Mouse (Mus musculus): Measurements from ENCODE around the gene Ptpdc1.

DNA sequence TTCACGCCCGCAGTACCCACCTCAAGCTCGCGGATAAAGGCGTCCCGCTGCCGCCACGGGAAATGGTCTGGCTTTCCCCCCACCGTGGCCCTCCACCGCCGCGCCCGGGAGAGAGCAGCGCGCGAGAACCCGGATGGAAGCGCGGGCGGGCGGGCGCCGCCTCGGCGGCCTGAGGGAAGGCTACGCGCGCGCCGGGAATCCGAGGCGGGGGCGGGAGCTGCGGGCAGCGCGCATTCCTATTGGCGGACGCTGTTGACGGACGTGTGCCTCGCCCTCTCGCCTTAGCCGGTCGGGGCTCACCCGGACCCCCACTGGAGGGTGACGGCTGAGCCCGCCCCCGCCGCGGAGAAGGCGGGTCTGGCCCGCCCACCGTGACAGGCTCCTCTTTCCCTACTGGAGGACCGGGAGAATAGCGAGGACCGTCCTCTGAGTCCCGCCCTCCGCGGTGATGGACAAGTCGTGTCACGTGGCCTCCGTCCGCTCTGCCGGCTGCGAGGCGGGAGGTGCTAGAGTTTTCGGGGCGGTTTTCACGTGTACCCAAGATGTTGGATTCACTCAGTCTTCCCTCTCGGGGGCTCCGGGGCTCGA, 79.0 kb downstream of the Ptpdc1 start:
- TF ChIP-seq CTCF (IDR thresholded peaks at IDR 0.05; ENCODE audit: control insufficient read depth, insufficient read depth, low read length) (no peak), POLR2A (IDR thresholded peaks at IDR 0.05; ENCODE audit: borderline replicate concordance, control insufficient read depth, low read depth, low read length) (peak; percentile 82)
